Mouse (Mus musculus): Measurements from ENCODE around the gene Vmn1r201. TPM values are rescaled to one million over a fixed set of nuclear protein-coding genes. Genes with fewer than 3 reads are reported as not detected.

Vmn1r201 gene
- total RNA-seq (2021): not detected

DNA sequence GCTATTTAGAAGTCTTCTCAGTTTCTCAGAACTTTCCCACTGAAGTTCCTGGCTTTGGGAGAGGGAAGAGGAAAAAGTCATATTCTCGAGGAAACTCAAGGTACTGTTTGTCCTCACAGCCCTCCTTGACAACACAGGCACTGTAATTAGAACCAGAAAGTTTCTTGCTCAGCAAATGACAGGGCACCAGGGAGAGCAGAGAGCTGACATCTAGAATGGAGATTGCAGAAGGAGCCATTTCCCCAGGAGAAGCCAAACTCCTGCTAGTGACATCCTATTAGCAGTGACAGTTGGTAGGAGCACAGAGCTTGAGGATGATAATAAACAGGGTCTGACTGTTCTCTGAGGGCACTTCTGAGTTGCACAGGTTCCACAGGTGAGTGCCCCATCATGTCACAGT, at the start of gene Vmn1r201:
TSS of gene Vmn1r201 (plus strand) at position 301 of the 400 bp plus-strand sequence.
- DNase-seq (ENCODE audit: low spot score in 2 of 2): no peak
- intact Hi-C loops (cut with DNase I): no loop called here

DNA sequence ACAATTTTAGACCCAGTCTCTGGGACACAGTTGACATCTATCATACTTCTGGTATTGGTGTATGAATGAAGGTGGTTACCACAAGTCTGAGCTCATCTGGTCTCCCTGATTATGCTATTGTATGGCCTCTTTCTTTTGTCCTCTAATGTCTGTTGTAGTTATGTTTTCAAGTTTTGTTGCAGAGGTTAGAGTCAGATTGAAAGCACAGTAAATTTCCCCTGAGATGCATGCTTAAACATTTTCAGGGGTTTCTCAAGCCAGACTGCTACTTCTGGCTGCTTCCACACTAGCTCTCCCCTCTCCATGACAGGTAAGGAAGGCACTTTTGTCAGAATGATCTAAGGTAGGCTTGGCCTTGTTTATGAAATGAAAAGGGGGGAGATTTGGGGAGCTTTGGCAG, 16.6 kb upstream of the Vmn1r201 start:
- no peak for DNase-seq (ENCODE audit: low spot score in 2 of 2)
- intact Hi-C loops (cut with DNase I): no loop called here

DNA sequence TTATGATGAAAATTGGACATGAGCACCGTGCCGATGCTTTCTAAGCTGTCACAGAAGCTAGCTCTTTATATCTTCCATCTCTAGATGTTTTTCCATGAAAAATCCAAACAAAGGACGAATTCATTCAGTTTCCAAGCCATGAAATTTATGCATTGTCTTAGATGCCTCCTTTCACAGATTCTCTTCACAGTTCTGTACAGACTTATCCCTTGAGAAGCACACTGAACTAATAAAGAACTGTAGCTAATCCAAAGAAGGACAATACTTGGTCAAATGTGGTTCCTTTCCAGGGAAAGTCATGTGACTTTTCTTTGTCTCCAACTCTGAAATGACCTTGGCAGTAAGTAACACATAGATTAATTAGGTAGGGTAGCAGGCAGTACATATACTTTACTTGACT, 30.7 kb downstream of the Vmn1r201 start:
- intact Hi-C loops (cut with DNase I): no loop called here
- DNase-seq (ENCODE audit: low spot score in 2 of 2): no peak

DNA sequence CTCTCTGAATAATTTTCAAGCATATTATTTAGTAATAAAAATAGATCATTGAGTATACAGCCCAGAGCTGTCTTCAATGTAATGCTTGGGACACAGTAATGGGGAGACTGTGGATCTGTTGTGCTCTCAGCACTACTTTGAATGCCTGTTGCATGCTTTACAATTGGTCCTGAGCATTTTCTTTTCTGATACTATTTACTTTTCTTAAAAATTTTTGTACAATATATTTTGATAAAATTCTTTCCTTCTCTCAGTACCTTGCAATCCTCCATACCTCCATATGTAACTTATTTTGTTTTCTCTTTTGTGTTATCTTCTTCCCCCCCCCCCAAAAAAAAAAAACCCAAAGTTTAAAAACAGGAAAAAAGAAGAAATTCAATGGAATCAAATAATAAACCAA, 33.6 kb downstream of the Vmn1r201 start, which contains the start of gene Vmn1r202:
TSS of gene Vmn1r202 (minus strand) at position 101 of the 400 bp plus-strand sequence.
- no peak for DNase-seq (ENCODE audit: low spot score in 2 of 2)
- intact Hi-C loops (cut with DNase I): no loop called here

DNA sequence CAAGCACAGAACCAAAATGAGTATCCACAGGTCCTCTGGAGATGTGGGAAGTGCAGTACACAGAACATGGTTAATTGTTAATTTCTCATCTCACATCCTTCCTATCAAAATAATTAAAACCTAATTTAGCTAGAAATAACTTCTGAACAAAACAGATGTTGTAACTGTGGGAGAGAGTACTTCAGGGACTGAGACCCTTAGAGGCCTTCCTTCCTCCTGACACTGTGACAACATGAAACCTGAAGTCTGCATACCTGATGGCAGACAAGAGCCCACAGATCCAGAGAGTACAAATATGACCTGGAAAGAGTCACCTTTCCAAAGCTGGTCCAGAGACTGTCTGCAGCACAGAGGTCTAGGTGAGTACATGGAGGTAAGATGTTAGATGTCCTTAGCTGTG, 46.1 kb downstream of the Vmn1r201 start, which contains the start of gene Vmn1r203:
TSS of gene Vmn1r203 (plus strand) at position 301 of the 400 bp plus-strand sequence.
- intact Hi-C loops (cut with DNase I): no loop called here
- no peak for DNase-seq (ENCODE audit: low spot score in 2 of 2)

Other genes with a start within 250 kb of the Vmn1r201 start
- gene Vmn1r193, start 248.8 kb upstream of the Vmn1r201 start, total RNA-seq (2021): not detected
- gene Vmn1r194, start 227.7 kb upstream of the Vmn1r201 start, total RNA-seq (2021): not detected
- gene Vmn1r195, start 201.4 kb upstream of the Vmn1r201 start, total RNA-seq (2021): not detected
- gene Vmn1r196, start 182.0 kb upstream of the Vmn1r201 start, total RNA-seq (2021): not detected
- gene Vmn1r197, start 147.3 kb upstream of the Vmn1r201 start, total RNA-seq (2021): not detected
- not detected for gene Vmn1r198, start 121.6 kb upstream of the Vmn1r201 start, total RNA-seq (2021)
- gene Vmn1r199, start 92.1 kb upstream of the Vmn1r201 start, total RNA-seq (2021): not detected
- gene Vmn1r200, start 81.5 kb upstream of the Vmn1r201 start, total RNA-seq (2021): not detected
- under 1 TPM in 1 of 2 experiments, not detected in 1; 0.09 TPM for gene Vmn1r202, start 33.5 kb downstream of the Vmn1r201 start, total RNA-seq (2021)
- not detected for gene Vmn1r203, start 46.2 kb downstream of the Vmn1r201 start, total RNA-seq (2021)
- gene Vmn1r204, start 81.3 kb downstream of the Vmn1r201 start, total RNA-seq (2021): not detected
- gene Vmn1r205, start 121.1 kb downstream of the Vmn1r201 start, total RNA-seq (2021): not detected
- under 1 TPM in 1 of 2 experiments, not detected in 1; 0.32 TPM for gene Vmn1r206, start 152.3 kb downstream of the Vmn1r201 start, total RNA-seq (2021)